Mouse (Mus musculus) CH12.LX (cell line): ENCODE measurements at regions not wholly inside any gene's neighbourhood (a gene's known extent, or its start where the extent isn't known, plus 50 kb on each side); places are given as distances from the start of the nearest gene placed in this dataset.

Source experiments
- CTCF ChIP-seq, 2 experiments: IDR thresholded peaks in 1 of 2; conservative IDR thresholded peaks in 1 of 2; 2 replicates each; pipeline ENCODE4 v1.5.1; 2011 to 2012; ENCODE audit warnings: low read depth in 2 of 2, low read length in 2 of 2, improper control_type of control experiment in 1 of 2, inconsistent platforms in 1 of 2, mild to moderate bottlenecking in 1 of 2, moderate library complexity in 1 of 2
- EP300 ChIP-seq: IDR thresholded peaks from 2 replicates; pipeline ENCODE4 v1.6.1; 2011; ENCODE audit warnings: low read length, improper control_type of control experiment
- NELFE ChIP-seq: IDR thresholded peaks from 2 replicates; pipeline ENCODE4 v1.6.1; 2011; ENCODE audit warnings: low read depth, low read length, improper control_type of control experiment
- POLR2A ChIP-seq: IDR thresholded peaks from 2 replicates; pipeline ENCODE4 v1.6.1; 2011; ENCODE audit warnings: low read depth, mild to moderate bottlenecking, improper control_type of control experiment, low read length
- TBP ChIP-seq: conservative IDR thresholded peaks from 2 replicates; pipeline ENCODE4 v1.6.1; 2011; ENCODE audit warnings: low read depth, low read length, improper control_type of control experiment

- no peak for TF ChIP-seq CTCF (conservative IDR thresholded peaks at IDR 0.05 in 1 of 2, IDR thresholded peaks at IDR 0.05 in 1 of 2; ENCODE audit: low read depth in 2 of 2, low read length in 2 of 2)
- no peak for TF ChIP-seq TBP
- TF ChIP-seq NELFE, result no peak
- no peak for TF ChIP-seq EP300
- no peak for TF ChIP-seq POLR2A
These were observed 175.8 kb downstream of the Tmx1 start for GRCm38 (mm10) chr12:70628384-70629365.
